Mouse (Mus musculus) myocyte (in vitro differentiated cells): ENCODE measurements around the gene Dnlz. TPM values are rescaled to one million over a fixed set of nuclear protein-coding genes. Genes with fewer than 3 reads are reported as not detected.

ENCODE experiments used
- H3K27me3 ChIP-seq: one replicate; pipeline ENCODE4 v1.6.1; 2011; ENCODE audit not compliant: control insufficient read depth, insufficient read depth, insufficient read length
- H3K36me3 ChIP-seq: one replicate; pipeline ENCODE4 v1.6.1; 2011; ENCODE audit not compliant: control insufficient read depth, insufficient read depth
- H3K4me2 ChIP-seq: one replicate; pipeline ENCODE4 v1.6.1; 2011; ENCODE audit warnings: low read depth, control low read depth
- H3K4me3 ChIP-seq: one replicate; pipeline ENCODE4 v1.5.1; 2011; ENCODE audit warnings: mild to moderate bottlenecking, control low read depth, moderate library complexity
- H3K79me2 ChIP-seq: one replicate; pipeline ENCODE4 v1.6.1; 2011; ENCODE audit not compliant: control insufficient read depth, insufficient read depth
- H3ac ChIP-seq: one replicate; pipeline ENCODE4 v1.6.1; 2011; ENCODE audit not compliant: control insufficient read depth, insufficient read length
- CEBPB ChIP-seq: IDR thresholded peaks from 2 replicates; pipeline ENCODE4 v1.6.1; 2011; ENCODE audit warnings: mild to moderate bottlenecking, moderate library complexity; ENCODE audit not compliant: poor library complexity, insufficient read depth, severe bottlenecking
- E2F4 ChIP-seq: IDR thresholded peaks from one replicate; pipeline ENCODE4 v1.6.1; 2011; ENCODE audit warnings: mild to moderate bottlenecking, control low read depth, moderate library complexity; ENCODE audit not compliant: insufficient read depth
- MAX ChIP-seq: IDR thresholded peaks from one replicate; pipeline ENCODE4 v1.6.1; 2011; ENCODE audit warnings: low read depth, mild to moderate bottlenecking, control low read depth
- MYOD1 ChIP-seq, 3 experiments: IDR thresholded peaks; one replicate each; pipeline ENCODE4 v1.6.1; 2011; ENCODE audit warnings: control low read depth in 2 of 3, low read depth in 2 of 3, mild to moderate bottlenecking in 2 of 3, moderate library complexity in 1 of 3; ENCODE audit not compliant: insufficient read length in 2 of 3, control insufficient read depth in 1 of 3
- MYOG ChIP-seq, 3 experiments: IDR thresholded peaks; one replicate each; pipeline ENCODE4 v1.6.1; 2011; ENCODE audit warnings: control low read depth in 2 of 3, low read depth in 2 of 3, mild to moderate bottlenecking in 2 of 3; ENCODE audit not compliant: insufficient read length in 2 of 3, control insufficient read depth in 1 of 3, insufficient read depth in 1 of 3
- POLR2A ChIP-seq: IDR thresholded peaks from one replicate; pipeline ENCODE4 v1.6.1; 2011; ENCODE audit warnings: low read depth, mild to moderate bottlenecking, control low read depth, moderate library complexity; ENCODE audit not compliant: insufficient read length
- POLR2AphosphoS2 ChIP-seq: IDR thresholded peaks from one replicate; pipeline ENCODE4 v1.6.1; 2011; ENCODE audit warnings: low read depth, control low read depth; ENCODE audit not compliant: insufficient read length
- REST ChIP-seq: IDR thresholded peaks from one replicate; pipeline ENCODE4 v1.6.1; 2011; ENCODE audit warnings: mild to moderate bottlenecking, control low read depth, moderate library complexity; ENCODE audit not compliant: insufficient read depth, insufficient read length
- SRF ChIP-seq: IDR thresholded peaks from one replicate; pipeline ENCODE4 v1.6.1; 2011; ENCODE audit warnings: low read depth; ENCODE audit not compliant: control insufficient read depth, insufficient read length
- TCF12 ChIP-seq: IDR thresholded peaks from one replicate; pipeline ENCODE4 v1.6.1; 2011; ENCODE audit warnings: mild to moderate bottlenecking, control low read depth; ENCODE audit not compliant: poor library complexity, insufficient read depth, severe bottlenecking
- TCF3 ChIP-seq: IDR thresholded peaks from one replicate; pipeline ENCODE4 v1.6.1; 2011; ENCODE audit warnings: low read depth, control low read depth; ENCODE audit not compliant: insufficient read length
- USF1 ChIP-seq: IDR thresholded peaks from one replicate; pipeline ENCODE4 v1.6.1; 2011; ENCODE audit warnings: low read depth, mild to moderate bottlenecking, control low read depth, moderate library complexity
- polyA plus RNA-seq: library from polyadenylated mRNA; unstranded; fragments of >200 nt; fragmentation: generic; extraction: Trizol; gene quantifications from one replicate; pipeline ENCODE4 v1.2.1, GENCODE M21; 2012; ENCODE audit warnings: missing spikeins

Gene Dnlz
- polyA plus RNA-seq, 1 experiment: 28.4 TPM

DNA sequence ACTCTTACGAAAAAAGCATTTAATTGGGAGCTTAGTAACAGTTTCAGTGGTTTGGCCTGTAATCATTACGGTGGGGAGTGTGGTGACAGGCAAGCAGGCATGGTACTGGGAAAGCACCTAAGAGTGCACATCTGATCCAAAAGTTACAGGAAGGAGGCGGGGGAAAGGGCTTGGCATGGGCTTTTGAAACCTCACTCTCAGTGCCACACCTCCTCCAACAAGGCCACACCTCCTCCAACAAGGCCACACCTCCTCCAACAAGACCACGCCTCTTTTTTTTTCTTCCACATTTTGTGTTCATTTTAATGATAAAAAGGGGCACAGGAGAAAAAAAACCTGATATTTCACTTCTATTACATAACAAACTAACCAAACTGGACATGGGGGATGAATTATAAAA, 24.1 kb downstream of the Dnlz start:
- TF ChIP-seq TCF3: no peak
- TF ChIP-seq POLR2AphosphoS2: no peak
- no peak for TF ChIP-seq SRF
- no peak for TF ChIP-seq MYOD1 (IDR thresholded peaks at IDR 0.05; ENCODE audit: control insufficient read depth in 1 of 3, insufficient read length in 2 of 3, low read depth in 2 of 3)
- no peak for TF ChIP-seq MYOG (IDR thresholded peaks at IDR 0.05; ENCODE audit: control insufficient read depth in 1 of 3, insufficient read depth in 1 of 3, insufficient read length in 2 of 3, low read depth in 2 of 3)
- TF ChIP-seq REST: no peak
- TF ChIP-seq CEBPB: no peak
- TF ChIP-seq USF1: no peak
- no peak for TF ChIP-seq MAX
- no peak for TF ChIP-seq POLR2A
- no peak for TF ChIP-seq TCF12
- TF ChIP-seq E2F4: no peak
- Histone ChIP-seq H3K27me3 (no peaks in the 10 kb centered on the region), H3K36me3 (peaks cover 7% of the 10 kb centered on the region), H3K4me3 (no peak overlapping the region), H3ac (no peak overlapping the region), H3K4me2 (no peak overlapping the region), H3K79me2 (no peaks in the 10 kb centered on the region)

DNA sequence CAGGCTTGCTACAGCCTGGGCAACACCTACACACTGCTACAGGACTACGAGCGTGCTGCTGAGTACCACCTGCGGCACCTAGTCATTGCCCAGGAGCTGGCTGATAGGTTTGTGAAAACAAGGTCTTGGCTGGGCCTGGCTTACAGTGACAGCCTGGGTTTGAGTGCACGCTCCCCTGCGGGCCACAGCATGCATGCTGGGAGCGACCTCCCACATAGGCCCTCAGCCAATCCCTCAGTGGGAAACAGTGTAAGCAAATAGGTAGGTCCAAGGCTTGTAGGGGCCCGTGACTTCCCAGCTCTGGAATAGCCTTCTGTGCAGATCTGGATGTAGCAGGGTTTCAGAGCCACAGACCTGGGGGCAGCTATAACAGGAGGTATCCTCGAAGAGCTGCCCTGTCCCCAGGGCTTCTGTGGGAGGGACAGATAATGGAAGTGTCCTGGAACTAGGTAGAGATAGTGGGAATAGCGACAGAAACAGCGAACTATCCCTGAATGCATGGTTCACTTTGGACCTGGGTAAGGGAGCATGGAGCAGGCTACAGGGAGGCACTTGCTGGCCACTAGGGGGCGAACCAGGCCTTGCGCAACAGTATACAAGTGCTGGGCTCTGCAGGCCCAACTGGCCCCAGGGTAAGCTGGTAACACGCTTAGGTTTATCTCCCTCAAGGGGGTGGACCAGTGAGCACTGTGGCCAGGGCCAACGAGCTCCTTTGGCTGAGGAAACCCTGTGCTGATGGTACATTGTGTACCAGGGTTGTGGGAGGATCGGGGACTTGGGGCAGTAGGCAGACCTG, 26.3 kb downstream of the Dnlz start:
- no peak overlapping the region for H3K4me3 ChIP-seq
- no peak overlapping the region for H3ac ChIP-seq
- TF ChIP-seq TCF12: no peak
- peak; percentile 96 for TF ChIP-seq CEBPB
- peak; percentile 16 for TF ChIP-seq POLR2AphosphoS2
- TF ChIP-seq MYOD1 (IDR thresholded peaks at IDR 0.05; ENCODE audit: control insufficient read depth in 1 of 3, insufficient read length in 2 of 3, low read depth in 2 of 3): peak in 1 of 3 experiments; percentile 1
- TF ChIP-seq USF1: no peak
- H3K4me2 ChIP-seq: no peak overlapping the region
- peaks cover 7% of the 10 kb centered on the region for H3K36me3 ChIP-seq
- H3K79me2 ChIP-seq: no peaks in the 10 kb centered on the region
- no peaks in the 10 kb centered on the region for H3K27me3 ChIP-seq

- no peaks in the 10 kb centered on the region for H3K27me3 ChIP-seq
Measured at GRCm38 (mm10) chr2:26324917-26325316, 27.0 kb downstream of the Dnlz start.

DNA sequence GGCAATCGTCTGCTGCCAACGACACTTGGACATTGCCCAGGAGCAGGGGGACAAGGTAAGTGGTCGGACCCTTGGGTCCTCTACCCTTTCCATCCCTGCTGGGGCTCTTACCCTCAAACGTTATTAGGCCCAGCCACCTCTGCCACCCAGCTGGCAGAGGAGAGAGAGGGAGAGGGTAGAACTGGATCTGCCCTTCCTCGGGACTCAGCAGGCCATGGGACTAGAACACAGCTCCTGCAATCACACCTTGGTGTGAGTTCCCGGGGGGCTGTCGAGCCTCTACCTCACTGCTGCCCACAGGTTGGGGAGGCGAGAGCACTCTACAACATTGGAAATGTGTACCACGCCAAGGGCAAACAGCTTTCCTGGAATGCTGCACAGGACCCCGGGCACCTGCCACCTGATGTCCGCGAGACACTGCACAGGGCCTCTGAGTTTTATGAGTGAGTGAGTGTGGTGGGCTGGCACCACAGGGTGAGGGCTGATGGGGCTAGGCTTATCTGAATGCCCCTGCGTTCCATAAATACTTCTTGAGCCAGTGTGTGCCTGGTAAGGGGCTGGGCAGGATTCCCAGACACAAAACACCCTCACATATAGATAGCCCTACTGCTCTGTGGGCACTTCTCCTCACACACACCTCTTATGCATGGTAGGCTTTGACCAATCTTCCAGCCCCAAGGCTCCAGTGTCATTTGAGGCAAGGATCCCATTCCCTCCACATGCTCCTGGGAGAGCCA, 28.2 kb downstream of the Dnlz start:
- no peaks in the 10 kb centered on the region for H3K27me3 ChIP-seq
- H3K79me2 ChIP-seq: no peaks in the 10 kb centered on the region
- H3K36me3 ChIP-seq: peaks cover 7% of the 10 kb centered on the region
- no peak overlapping the region for H3K4me2 ChIP-seq
- H3ac ChIP-seq: no peak overlapping the region
- TF ChIP-seq USF1: no peak
- TF ChIP-seq REST: no peak
- no peak for TF ChIP-seq TCF12
- TF ChIP-seq E2F4: no peak
- TF ChIP-seq POLR2A: no peak
- no peak overlapping the region for H3K4me3 ChIP-seq

More at GRCm38 (mm10) chr2:26324917-26325316, 27.0 kb downstream of the Dnlz start:
- no peak overlapping the region for H3K4me3 ChIP-seq
- no peak overlapping the region for H3ac ChIP-seq
- peaks cover 7% of the 10 kb centered on the region for H3K36me3 ChIP-seq
- H3K79me2 ChIP-seq: no peaks in the 10 kb centered on the region
- TF ChIP-seq USF1 (no peak), REST (no peak), SRF (no peak), POLR2A (no peak)
- H3K4me2 ChIP-seq: no peak overlapping the region

GRCm38 (mm10) chr2:26320245-26321185, 31.4 kb downstream of the Dnlz start:
- H3K4me2 ChIP-seq: no peak overlapping the region
- H3K36me3 ChIP-seq: no peaks in the 10 kb centered on the region
- no peaks in the 10 kb centered on the region for H3K27me3 ChIP-seq
- H3ac ChIP-seq: no peak overlapping the region
- H3K4me3 ChIP-seq: no peak overlapping the region
- no peak for TF ChIP-seq POLR2AphosphoS2
- TF ChIP-seq REST: no peak
- no peak for TF ChIP-seq TCF3
- peaks cover 8% of the 10 kb centered on the region for H3K79me2 ChIP-seq
